Mouse (Mus musculus): ENCODE results near the gene Micu1. TPM values are rescaled to one million over a fixed set of nuclear protein-coding genes. Genes with fewer than 3 reads are reported as not detected.

Gene Micu1
- total RNA-seq, 1 experiment from 2014 or later, result 59.9 TPM

- DNase-seq, result peak; percentile 5
Measured at GRCm38 (mm10) chr10:59907080-59907609, 204.9 kb downstream of the Micu1 start.

GRCm38 (mm10) chr10:59907695-59908299, 205.5 kb downstream of the Micu1 start:
- peak; percentile 47 for DNase-seq

GRCm38 (mm10) chr10:59908776-59909315, 206.6 kb downstream of the Micu1 start:
- DNase-seq, result peak; percentile 37

- DNase-seq, result peak; percentile 86
Measured at GRCm38 (mm10) chr10:59909357-59909847, 207.1 kb downstream of the Micu1 start.

GRCm38 (mm10) chr10:59911091-59911490, 208.8 kb downstream of the Micu1 start:
- peak; percentile 48 for DNase-seq

- peak; percentile 81 for DNase-seq
Measured at GRCm38 (mm10) chr10:59911561-59912198, 209.4 kb downstream of the Micu1 start.

Other genes with a start within 250 kb of the Micu1 start
- not detected in 2 replicates for gene Gm10322, start 86.4 kb upstream of the Micu1 start, total RNA-seq (2021)
- gene Mcu, start 85.8 kb upstream of the Micu1 start, total RNA-seq (2021), result 33.6 and 36.5 TPM in 2 replicates
- 49.5 and 50.6 TPM in 2 replicates for gene Dnajb12, start 177.1 kb downstream of the Micu1 start, total RNA-seq (2021)
- gene Ddit4, start 249.4 kb downstream of the Micu1 start, total RNA-seq (2021), result 70.5 and 103 TPM in 2 replicates